Mouse (Mus musculus): ENCODE results near the gene Ankrd49. TPM values are rescaled to one million over a fixed set of nuclear protein-coding genes. Genes with fewer than 3 reads are reported as not detected.

The Ankrd49 gene
- polyA plus RNA-seq, 1 experiment from 2014 or later: 59.2 TPM

Other genes with a start within 250 kb of the Ankrd49 start
- gene Amotl1, start 139.8 kb downstream of the Ankrd49 start, polyA plus RNA-seq (2016; fragmentation: Nextera tagmentation; extraction: Ambion mirVana): 15.7 and 17.3 TPM in 2 replicates
- 0.12 and 0.14 TPM in 2 replicates for gene Piwil4, start 44.1 kb downstream of the Ankrd49 start, polyA plus RNA-seq (2016; fragmentation: Nextera tagmentation; extraction: Ambion mirVana)
- 2.4 and 3.1 TPM in 2 replicates for gene Fut4, start 32.5 kb downstream of the Ankrd49 start, polyA plus RNA-seq (2016; fragmentation: Nextera tagmentation; extraction: Ambion mirVana)
- gene 1700012B09Rik, start 13.8 kb downstream of the Ankrd49 start, polyA plus RNA-seq (2016; fragmentation: Nextera tagmentation; extraction: Ambion mirVana): not detected in 2 replicates
- 45.1 and 46.0 TPM in 2 replicates for gene Mre11a, start 202 bp downstream of the Ankrd49 start, polyA plus RNA-seq (2016; fragmentation: Nextera tagmentation; extraction: Ambion mirVana)
- 0.14 and 0.30 TPM in 2 replicates for gene Gpr83, start 75.4 kb upstream of the Ankrd49 start, polyA plus RNA-seq (2016; fragmentation: Nextera tagmentation; extraction: Ambion mirVana)
- gene Izumo1r, start 119.1 kb upstream of the Ankrd49 start, polyA plus RNA-seq (2016; fragmentation: Nextera tagmentation; extraction: Ambion mirVana): 0.22 TPM in 1 of 2 replicates, not detected in the other

All from forebrain, embryonic 10.5 days (tissue).